Mouse (Mus musculus) layer of hippocampus, postnatal 36 days (tissue): ENCODE measurements at regions not wholly inside any gene's neighbourhood (a gene's known extent, or its start where the extent isn't known, plus 50 kb on each side); places are given as distances from the start of the nearest gene placed in this dataset.
A peak's percentile ranks its signal among the peaks of the same experiment; 100 is the strongest.

Source experiments
- DNase-seq, 2 experiments: peaks; one replicate each; pipeline ENCODE4 v3.0.0; 2022

DNA sequence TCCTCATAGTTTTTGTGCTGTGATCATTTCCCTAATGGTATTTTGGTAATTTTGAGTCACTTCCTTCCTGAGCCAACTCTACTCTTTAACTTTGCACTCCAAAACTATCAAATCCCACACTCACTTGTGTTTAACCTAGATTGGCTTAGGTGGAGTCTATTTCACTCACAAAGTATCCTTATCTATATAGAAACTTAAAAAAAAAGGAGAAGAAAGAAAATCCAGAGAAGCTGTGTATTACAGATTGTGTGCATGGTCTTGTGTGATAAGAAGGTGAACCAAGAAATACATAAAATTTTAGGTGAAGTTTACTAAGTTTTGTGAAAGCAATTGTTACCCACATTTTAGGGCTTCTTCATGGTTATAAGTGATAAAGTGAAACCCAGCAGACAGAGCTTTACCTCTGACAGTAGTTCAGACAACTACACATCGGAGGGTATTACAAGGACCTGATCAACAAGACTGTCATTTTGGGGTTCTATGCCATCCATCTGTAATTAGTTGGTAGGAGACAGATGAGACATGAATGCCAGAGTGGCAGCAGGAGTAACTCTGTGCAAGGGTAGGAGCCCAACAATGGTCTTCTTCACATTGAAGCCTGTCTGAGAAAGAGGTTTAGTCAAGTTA, 350.0 kb downstream of the Ccser2 start:
- DNase-seq, result no peak

DNA sequence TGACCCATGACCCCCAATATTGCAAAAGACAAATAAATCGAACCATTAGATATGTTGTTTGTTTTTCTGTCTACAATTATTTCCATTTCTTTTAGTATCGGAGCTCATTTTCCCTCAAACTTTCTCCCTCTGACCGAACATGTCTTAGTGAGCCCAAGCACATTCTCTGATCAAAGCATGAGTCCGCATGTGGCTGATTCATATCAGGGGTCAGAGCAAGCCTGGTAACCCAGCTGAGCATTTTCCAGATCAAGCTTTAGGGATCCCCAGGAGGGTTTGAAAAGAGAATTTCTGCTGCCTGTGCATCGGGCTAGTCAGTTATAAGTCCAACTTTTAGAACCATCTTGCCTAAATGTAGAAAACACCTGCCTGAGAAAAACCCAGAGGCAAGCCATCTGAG, 350.6 kb downstream of the Ccser2 start:
- DNase-seq, result no peak

DNA sequence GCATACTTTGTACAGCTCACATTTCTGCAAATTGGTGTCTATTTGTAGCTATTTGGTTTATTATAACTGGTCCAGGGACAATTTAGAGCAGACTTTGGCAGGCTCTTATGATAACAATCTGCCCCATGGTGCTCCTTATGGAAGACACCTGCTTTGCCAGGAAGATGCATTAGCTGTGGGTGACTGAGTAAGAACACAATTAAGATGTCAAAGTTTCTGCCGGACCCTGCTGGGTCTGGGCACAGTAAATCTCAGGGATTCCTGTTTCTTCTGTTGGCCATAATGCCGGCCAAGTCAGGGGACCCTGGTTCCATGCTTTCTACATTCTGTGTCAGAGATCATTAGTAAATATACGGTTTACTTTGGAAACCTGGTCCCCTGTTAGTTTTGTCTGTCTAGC, 353.7 kb downstream of the Ccser2 start:
- DNase-seq, result no peak

GRCm38 (mm10) chr14:36612860-36613259, 355.7 kb downstream of the Ccser2 start:
- no peak for DNase-seq

DNA sequence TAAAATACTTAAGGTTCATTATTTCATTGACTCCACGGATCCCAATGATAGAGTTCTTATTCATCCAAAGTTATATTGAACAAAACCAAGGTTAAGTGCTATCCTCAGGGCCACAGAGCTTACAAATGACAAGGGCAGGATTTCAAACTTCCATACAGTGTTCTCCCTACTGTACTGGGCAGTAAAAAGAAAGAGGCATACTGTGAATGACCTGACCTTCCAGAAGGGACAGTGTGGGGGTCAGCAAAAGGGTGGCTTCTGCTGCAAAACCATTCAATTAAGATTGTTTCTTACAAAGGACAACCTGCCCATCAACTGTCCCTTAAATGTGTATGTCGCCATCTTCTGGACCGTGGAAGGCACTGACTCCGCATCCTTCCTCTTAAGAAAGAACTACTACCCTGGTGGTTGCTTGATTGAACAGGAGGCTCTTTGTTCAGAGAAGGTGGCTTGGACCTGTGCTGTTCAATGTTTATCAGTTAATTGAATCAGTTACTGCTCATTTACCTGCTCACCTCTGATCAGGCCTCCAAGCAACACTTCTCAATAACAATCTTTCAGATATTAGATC, 384.4 kb downstream of the Ccser2 start:
- peak; percentile 6 to 9 for DNase-seq

GRCm38 (mm10) chr14:36583338-36584064, 385.1 kb downstream of the Ccser2 start:
- DNase-seq, result peak in 1 of 2 experiments; percentile 12

DNA sequence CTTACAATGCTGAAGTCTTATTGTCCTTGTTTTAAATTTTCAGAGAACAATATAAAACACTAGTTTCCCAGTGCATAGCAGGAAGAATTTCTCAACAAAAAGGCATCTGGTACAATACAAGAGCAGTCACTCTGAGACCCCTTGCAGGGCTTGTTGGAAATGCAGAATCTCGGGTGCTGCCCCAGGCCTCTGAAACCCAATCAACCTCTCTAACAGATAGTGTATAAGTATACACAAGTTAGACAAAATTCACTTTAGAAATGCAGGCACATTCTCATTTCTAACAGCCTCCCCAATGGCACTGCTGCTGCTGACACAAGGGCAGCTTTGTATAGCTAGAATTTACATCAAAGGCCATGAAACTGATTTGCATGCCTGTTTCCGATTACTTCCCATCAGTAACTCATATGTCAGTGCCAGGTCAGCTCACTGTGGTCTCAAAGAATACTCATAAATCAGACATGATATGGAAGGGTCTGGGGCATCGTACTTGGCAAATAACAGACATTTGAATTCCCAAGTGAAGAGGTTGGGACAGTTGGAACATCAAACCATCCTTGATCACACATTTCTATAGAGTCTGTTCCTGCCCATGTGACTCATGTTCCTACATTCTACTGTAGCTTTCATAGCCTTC, 405.2 kb downstream of the Ccser2 start:
- DNase-seq, result no peak

GRCm38 (mm10) chr14:36537402-36537801, 431.2 kb downstream of the Ccser2 start:
- no peak for DNase-seq

GRCm38 (mm10) chr14:36527310-36527709, 432.6 kb downstream of the 4930474N05Rik start:
- DNase-seq, result no peak

- DNase-seq, result peak; percentile 32 to 43
These were observed 430.9 kb downstream of the 4930474N05Rik start for GRCm38 (mm10) chr14:36525591-36526037.

DNA sequence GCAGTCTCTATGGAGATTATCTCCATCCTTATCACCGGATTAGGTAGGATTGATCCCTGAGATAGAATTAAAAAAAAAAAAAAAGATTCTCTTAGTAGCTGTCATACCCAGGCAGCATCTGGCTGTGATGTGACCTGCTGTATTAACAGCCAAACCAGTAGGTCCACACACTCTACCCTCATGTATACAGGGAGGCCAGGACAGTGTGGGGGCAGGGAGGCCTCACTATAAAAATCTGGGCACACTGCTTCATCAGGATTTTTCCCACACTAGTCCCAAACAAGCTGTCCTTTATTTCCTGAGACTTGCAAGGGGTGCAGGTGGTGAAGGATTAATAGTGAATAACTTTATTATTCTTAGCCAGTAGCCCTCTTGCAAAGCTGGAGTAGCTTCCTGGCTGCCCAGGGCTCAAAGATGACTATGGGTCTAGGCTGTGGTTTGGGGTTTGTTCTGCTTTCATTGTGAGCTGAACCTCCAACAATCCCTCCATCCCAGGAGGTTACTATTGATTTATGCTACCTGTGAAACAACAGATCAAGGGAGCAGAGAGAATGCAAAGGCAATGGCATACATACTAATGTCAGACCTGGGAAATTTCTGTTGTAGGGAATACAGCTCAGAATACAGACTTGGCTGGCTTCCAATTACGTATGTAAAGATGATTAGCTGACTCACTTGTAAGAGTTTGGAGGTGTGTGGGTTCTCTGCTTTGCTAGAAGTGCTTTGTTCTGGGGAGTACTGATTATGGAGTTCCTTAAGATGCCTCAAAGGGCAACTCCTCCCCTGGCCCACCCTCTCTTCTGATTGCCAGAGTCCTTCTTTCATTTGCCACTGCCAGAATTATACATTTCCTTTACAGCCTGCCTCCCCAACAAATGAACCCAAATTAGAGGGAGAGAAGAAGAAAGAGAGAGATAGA, 407.6 kb downstream of the 4930474N05Rik start:
- DNase-seq, result peak in 1 of 2 experiments; percentile 6

- no peak for DNase-seq
These were observed 404.6 kb downstream of the 4930474N05Rik start for GRCm38 (mm10) chr14:36499323-36499722.

DNA sequence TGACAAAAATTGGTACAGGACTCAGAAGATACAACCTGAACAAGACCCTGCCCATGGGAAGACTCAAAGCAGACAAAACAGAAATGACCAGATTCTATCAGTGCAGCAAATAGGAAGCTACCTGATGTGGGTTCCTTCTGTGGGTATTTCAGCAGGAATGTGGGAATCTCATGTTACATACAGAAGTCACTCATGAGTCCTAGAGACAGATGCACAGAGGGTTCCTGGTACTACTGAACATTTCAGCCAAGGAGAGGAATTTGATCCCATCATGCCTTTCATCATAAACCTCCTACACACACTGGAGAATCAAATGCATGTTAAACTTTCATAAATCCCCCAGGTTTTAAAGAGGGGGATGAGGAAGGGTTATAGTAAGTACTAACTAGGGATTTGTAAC, 390.8 kb downstream of the 4930474N05Rik start:
- DNase-seq, result no peak

GRCm38 (mm10) chr14:36471617-36472016, 376.9 kb downstream of the 4930474N05Rik start:
- DNase-seq, result peak in 1 of 2 experiments; percentile 18

GRCm38 (mm10) chr14:36470362-36470761, 375.6 kb downstream of the 4930474N05Rik start:
- no peak for DNase-seq

GRCm38 (mm10) chr14:36453049-36453448, 358.3 kb downstream of the 4930474N05Rik start:
- no peak for DNase-seq

GRCm38 (mm10) chr14:36450126-36450525, 355.4 kb downstream of the 4930474N05Rik start:
- no peak for DNase-seq

- DNase-seq, result no peak
These were observed 320.0 kb downstream of the 4930474N05Rik start for GRCm38 (mm10) chr14:36414656-36415273.

DNA sequence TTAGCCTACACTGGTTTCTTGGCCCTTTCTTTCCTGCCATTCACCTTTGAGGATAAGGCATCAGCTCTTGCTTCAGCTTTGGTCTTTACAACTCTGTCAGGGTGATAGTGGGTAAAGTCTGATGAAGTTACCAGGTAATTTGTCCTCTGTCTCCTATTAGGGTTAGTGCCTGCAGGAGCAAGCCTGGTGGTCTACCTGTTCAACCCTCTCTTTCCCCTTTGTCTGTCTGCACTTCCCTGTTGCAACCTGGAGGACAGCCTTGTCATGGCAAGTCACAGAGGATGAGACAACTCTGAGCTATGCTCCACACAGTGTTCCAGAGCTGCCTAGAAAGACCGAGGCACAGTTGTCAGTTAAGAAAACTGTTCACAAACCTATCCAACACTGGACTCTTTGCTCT, 319.5 kb downstream of the 4930474N05Rik start:
- no peak for DNase-seq
